Mouse (Mus musculus) right cerebral cortex, postnatal 14 days (tissue): Measurements from ENCODE around the gene Tmc2.

Source experiments
- DNase-seq: peaks from one replicate; pipeline ENCODE4 v3.0.0; 2022

Gene Tmc2

GRCm38 (mm10) chr2:130194894-130195293 lies at the start of gene Tmc2:
Gene Tmc2, plus strand, starts transcription at chr2:130195194.
- DNase-seq, result no peak

DNA sequence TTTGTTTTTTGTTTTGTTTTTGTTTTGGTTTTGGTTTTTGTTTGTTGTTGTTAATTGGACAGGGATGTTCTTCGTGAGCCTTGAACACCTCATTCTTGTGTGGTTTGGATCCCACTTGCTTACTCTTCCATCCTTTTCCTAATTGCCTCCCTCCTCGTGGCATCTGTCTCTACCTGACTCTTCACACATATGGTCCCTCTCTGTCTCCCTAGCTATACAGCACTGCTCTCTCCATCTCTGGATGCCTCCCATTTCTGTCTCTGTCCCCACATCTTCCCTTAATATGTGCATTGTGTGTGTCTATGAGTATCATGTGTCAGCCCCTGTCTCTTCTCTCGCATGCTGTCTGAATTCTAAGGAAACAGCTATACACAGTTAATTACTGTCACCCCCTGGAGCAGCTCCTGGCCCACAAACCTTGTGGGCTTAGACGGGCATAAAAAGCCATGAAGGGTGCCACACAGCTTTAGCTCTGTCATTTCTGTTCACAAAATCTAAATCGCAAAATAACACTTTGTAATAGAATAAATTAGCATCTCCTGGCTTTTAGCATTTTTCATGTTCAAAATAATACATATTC lies 48.8 kb upstream of the Tmc2 start:
- DNase-seq, result no peak

- no peak for DNase-seq
These were observed 39.8 kb upstream of the Tmc2 start for GRCm38 (mm10) chr2:130155171-130155570.

DNA sequence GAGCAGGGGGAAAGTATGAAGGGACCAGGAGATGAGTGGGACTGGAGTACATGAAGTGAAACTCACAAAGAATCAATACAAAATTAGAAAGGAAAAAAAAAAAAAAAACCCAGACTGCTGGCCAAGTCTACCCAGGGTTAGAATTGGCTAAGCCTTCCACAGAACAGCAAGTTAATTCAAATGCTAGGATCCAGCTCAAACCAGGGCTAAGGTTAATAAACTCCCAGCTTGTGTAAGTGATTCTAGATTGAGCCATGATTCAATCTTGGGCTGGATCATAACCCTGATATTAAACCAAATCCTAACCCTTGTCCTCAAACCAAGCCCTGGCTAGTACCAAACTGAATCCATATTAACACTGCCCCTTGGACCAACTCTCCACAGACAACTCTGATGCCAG lies 39.1 kb upstream of the Tmc2 start:
- DNase-seq, result no peak

GRCm38 (mm10) chr2:130157231-130158087 lies 37.5 kb upstream of the Tmc2 start:
- DNase-seq, result no peak

DNA sequence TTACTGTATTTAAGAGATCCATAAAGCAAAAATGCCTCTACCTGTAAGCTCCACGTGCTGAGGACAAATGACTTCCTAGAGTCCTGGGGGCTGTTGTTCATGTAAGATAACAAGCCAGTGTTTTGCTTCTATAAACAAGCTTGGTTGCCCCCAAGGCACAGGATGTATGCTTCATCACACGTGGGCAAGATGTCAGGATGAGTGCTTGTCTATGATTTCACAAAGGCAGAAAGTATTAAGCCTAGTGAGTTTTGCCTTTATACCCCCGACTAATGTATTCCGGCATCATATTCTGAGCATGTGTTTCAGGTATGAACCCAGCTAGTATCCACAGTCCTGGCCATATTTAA lies 36.9 kb upstream of the Tmc2 start:
- no peak for DNase-seq

DNA sequence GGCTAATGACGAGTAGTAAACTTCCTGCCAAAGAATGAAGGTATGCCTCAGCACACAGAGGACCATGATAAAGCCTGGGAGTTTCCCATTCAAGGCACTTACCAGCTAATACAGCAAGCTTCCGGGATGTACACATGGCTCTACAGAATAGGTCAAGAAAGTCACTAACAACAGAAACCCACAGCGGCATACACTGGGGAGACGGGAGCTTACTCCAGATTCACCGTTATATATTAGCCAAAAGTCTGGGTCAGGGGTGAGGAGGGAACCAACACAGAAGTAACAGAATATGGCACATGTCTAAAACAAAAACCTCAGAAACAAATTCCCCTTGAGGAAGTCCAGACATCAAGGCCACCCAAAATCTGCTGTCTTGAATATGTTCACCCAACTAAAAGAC lies 32.3 kb upstream of the Tmc2 start:
- DNase-seq, result no peak

DNA sequence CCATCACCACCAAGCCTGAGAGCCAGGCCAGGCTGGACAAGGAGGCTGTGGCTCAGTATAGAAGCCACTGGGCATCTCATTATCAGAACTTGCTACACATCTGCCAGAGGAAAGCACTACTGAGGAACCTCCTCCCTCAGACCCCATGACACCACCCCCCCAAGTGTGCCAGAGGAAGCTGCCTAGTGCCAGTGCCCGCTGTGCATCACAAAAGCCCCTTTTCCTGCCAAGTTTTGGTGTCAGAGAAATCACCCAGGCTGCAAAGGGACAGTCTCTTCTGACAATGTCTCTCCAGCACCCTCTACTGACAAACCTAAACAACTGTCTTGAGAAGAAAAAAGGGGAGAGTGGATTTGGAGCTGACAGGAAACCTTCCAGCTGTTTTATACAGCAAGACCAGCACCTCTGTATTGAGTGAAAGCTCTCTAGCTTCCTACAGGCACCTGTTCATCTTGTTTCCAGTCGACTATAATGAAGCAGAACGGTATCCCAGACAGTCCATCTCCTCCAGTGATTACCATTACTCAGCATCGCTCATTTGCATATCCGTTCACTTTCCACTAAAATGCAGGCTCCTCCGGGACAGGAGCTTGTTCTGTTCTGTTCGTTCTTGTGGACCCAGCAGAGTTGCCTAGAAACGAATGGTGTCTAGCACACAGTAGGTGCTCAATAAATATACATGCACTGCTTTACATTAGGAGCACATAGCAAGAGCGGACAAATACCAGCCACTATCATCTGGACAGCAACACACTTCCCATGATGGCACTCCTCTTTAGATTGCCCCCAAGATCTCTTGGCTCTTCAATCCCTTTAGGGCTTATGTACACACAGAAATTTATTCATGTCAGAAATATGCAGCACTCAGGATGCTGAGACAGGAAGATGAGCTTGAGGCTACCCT lies 28.4 kb upstream of the Tmc2 start:
- DNase-seq, result peak; percentile 28

DNA sequence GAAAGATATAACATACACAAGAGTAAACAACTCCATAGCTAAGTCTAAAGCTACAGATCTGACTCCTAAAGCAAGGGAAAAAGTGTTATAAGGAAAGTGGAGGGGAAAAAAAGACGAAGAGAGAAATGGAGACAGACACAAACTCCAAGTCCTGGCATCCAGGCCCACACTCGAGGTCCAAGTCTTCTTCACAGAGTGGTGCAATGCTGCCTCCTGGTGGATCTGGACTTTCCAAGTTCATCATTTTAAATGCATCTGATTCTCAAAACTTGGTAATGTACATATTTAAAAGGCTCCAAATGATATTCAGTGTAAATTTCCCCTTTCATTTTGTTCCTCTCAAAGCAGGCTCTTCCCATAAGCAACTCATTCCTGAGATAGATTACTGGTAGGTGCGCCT lies 27.1 kb upstream of the Tmc2 start:
- peak; percentile 80 for DNase-seq

GRCm38 (mm10) chr2:130171674-130172073 lies 23.3 kb upstream of the Tmc2 start:
- no peak for DNase-seq

GRCm38 (mm10) chr2:130176820-130177219 lies 18.2 kb upstream of the Tmc2 start:
- DNase-seq, result no peak

GRCm38 (mm10) chr2:130178381-130178705 lies 16.7 kb upstream of the Tmc2 start:
- no peak for DNase-seq

- DNase-seq, result peak; percentile 91
These were observed 16.1 kb upstream of the Tmc2 start, which contains the start of gene Snrpb for GRCm38 (mm10) chr2:130178706-130179506. Gene Snrpb, minus strand, starts transcription at chr2:130179403.

- no peak for DNase-seq
These were observed 15.4 kb upstream of the Tmc2 start for GRCm38 (mm10) chr2:130179507-130180019.

- DNase-seq, result no peak
These were observed 6.6 kb upstream of the Tmc2 start for GRCm38 (mm10) chr2:130188391-130188790.

- no peak for DNase-seq
These were observed 6.0 kb downstream of the Tmc2 start for GRCm38 (mm10) chr2:130200961-130201360.

DNA sequence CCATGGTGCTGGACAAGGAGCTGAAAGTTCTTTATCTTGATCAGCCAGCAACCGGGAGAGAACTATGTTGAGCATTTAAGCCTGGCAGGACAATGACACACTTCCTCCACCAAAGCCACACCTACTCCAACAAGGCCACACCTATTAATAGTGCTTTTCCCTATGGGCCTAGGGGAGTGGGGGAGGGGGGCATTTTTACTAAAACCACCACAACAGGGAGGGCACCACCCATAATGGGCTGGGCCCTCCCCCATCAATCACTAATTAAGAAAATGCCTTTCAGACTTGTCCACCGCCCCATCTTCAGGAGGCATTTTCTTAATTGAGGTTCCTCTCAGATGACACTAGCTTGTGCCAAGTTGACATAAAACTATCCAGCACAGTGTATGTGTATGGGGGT lies 12.4 kb downstream of the Tmc2 start:
- DNase-seq, result no peak

- DNase-seq, result no peak
These were observed 13.0 kb downstream of the Tmc2 start for GRCm38 (mm10) chr2:130207996-130208395.

DNA sequence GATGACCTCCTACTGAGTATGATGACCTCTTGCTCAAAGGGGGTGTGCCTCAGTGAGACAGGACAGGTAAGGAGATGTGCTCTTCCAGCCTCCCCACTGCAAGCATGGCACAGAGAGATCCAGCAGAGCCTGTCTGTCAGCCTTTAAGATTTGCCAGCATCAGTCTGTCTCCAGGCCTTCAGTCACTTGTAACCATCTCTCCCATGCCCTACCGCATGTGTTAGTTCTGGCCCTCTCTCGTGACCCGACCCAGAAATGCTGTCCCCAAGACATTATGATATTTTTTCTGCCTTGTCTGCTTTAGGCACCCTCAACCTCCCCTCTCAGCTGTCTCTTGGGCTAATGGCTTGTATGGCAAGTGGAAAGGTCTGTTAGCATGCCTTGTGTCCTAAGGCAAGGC lies 14.6 kb downstream of the Tmc2 start:
- DNase-seq, result no peak

DNA sequence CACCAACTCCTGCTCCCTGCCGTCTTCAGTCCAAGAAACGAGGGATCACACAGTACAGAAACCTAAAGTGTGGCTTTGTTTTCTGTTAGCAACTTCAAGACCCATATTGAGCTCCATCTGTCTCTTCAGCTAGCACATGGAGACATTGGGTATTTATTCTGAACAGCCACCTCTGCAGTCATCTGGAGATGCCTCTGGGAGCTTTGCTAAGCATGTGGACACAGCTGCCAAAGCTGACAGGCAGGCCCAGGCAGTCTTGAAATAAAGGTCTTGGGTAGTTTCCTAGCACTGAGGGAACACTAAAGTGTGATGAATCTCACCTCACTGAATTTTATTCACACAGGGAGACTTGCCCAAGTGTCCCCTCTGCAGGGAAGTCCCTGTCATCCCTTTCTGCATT lies 16.6 kb downstream of the Tmc2 start:
- DNase-seq, result no peak

DNA sequence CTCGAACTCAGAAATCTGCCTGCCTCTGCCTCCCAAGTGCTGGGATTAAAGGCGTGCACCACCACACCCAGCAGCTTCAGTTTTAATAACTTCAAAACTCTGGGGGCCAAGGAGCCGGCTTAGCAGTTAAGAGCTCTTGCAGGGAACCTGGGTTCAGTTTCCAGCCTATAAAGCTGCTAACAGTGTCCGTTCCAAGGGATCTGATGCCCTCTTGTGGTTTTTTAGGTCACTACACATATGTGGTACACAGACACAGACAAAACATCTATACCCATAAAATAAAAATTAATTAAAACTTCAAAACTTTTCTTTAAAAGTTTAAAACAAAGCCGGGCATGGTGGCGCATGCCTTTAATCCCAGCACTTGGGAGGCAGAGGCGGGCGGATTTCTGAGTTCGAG lies 51.9 kb downstream of the Tmc2 start:
- peak; percentile 12 for DNase-seq

GRCm38 (mm10) chr2:130248226-130248625 lies 53.2 kb downstream of the Tmc2 start:
- DNase-seq, result no peak

GRCm38 (mm10) chr2:130256762-130257161 lies 61.8 kb downstream of the Tmc2 start:
- no peak for DNase-seq
